Comparison of ENCODE assay signal across 7 mouse cellular contexts in genomic region chr2:156234016-156234415, GRCm38 (mm10). TPM values are rescaled to one million over a fixed set of nuclear protein-coding genes. Genes with fewer than 3 reads are reported as not detected.
A peak's percentile ranks its signal among the peaks of the same experiment; 100 is the strongest.
DNase-seq lines count a peak whose midpoint lies in the region; ATAC-seq and TF ChIP-seq lines count a peak whose summit lies in the region.
"Not testable (repeated sequence)": the region's sequence is repeated elsewhere in the genome, so short reads cannot be mapped to it uniquely, and the experiment has no call there.

No protein-coding gene starts in this region.

- intact Hi-C loops in gastrocnemius, adult 2 months (cut with DNase I), result not testable (repeated sequence)

- WGBS in embryonic facial prominence, embryonic 13.5 days, result 19% methylated on average over 2 of the region's 2 CpGs
- 60% methylated on average over 2 of the region's 2 CpGs for WGBS in forebrain, embryonic 15.5 days
- whole genome bisulfite sequencing in hindbrain, postnatal 0 days, result 66% methylated on average over 2 of the region's 2 CpGs
- 95% methylated on average over 2 of the region's 2 CpGs for WGBS in macrophage (ENCODE audit: missing documents)

- H3K4me2 ChIP-seq in embryonic facial prominence, embryonic 13.5 days; forebrain, embryonic 15.5 days (replicated peaks); hindbrain, postnatal 0 days (ENCODE audit: low read depth, low read length): not testable (repeated sequence)

- H3K27me3 ChIP-seq in embryonic facial prominence, embryonic 13.5 days; forebrain, embryonic 15.5 days; hindbrain, postnatal 0 days (ENCODE audit: insufficient read depth, low read length): not testable (repeated sequence)

- peaks cover 24% of the 10 kb centered on the region for H3K4me1 ChIP-seq in embryonic facial prominence, embryonic 13.5 days
- H3K4me1 ChIP-seq in forebrain, embryonic 15.5 days, result not testable (repeated sequence)
- H3K4me1 ChIP-seq in hindbrain, postnatal 0 days (ENCODE audit: insufficient read depth, low read length), result peaks cover 11% of the 10 kb centered on the region

- H3K9ac ChIP-seq in embryonic facial prominence, embryonic 13.5 days; forebrain, embryonic 15.5 days (replicated peaks); hindbrain, postnatal 0 days (replicated peaks; ENCODE audit: low read length): not testable (repeated sequence)

- H3K27ac ChIP-seq in embryonic facial prominence, embryonic 13.5 days, result peak overlapping the region; percentile 30
- peak overlapping the region; percentile 70 for H3K27ac ChIP-seq in forebrain, embryonic 15.5 days (replicated peaks)
- H3K27ac ChIP-seq in gastrocnemius, adult 2 months, result peak overlapping the region; percentile 74
- H3K27ac ChIP-seq in hindbrain, postnatal 0 days, result peak overlapping the region; percentile 54; the same call in 1 of the 2 replicates
- H3K27ac ChIP-seq in macrophage, result peak overlapping the region; percentile 53

- H3K4me3 ChIP-seq in embryonic facial prominence, embryonic 13.5 days; forebrain, embryonic 15.5 days; gastrocnemius, adult 2 months; hindbrain, postnatal 0 days (ENCODE audit: low read length); macrophage (ENCODE audit: inconsistent target): not testable (repeated sequence)

- peaks cover 43% of the 10 kb centered on the region for H3K36me3 ChIP-seq in embryonic facial prominence, embryonic 13.5 days
- H3K36me3 ChIP-seq in forebrain, embryonic 15.5 days; hindbrain, postnatal 0 days (ENCODE audit: insufficient read depth, low read length): not testable (repeated sequence)
- H3K36me3 ChIP-seq in macrophage (ENCODE audit: inconsistent target), result peaks cover 58% of the 10 kb centered on the region

- not testable (repeated sequence) for H3K9me3 ChIP-seq in embryonic facial prominence, embryonic 13.5 days; forebrain, embryonic 15.5 days; hindbrain, postnatal 0 days (ENCODE audit: low read length)

- not testable (repeated sequence) for TF ChIP-seq CTCF in gastrocnemius, adult 2 months (IDR thresholded peaks at IDR 0.05); hindbrain, postnatal 0 days (IDR thresholded peaks at IDR 0.05; ENCODE audit: low read depth)

- ATAC-seq in embryonic facial prominence, embryonic 13.5 days (ENCODE audit: insufficient number of reproducible peaks, insufficient read depth, low FRiP score, low TSS enrichment, low read depth); forebrain, embryonic 15.5 days (replicated peaks); hindbrain, postnatal 0 days: not testable (repeated sequence)

- peak; percentile 34 for DNase-seq in cerebellum, adult 8-10 months
- DNase-seq in embryo, embryonic 11 days, result peak; percentile 32
- DNase-seq in gastrocnemius, adult 2 months; hindbrain, postnatal 0 days (ENCODE audit: low spot score): not testable (repeated sequence)

- H3K79me2 ChIP-seq in macrophage (ENCODE audit: inconsistent target), result peaks cover 83% of the 10 kb centered on the region; the same call in 1 of the 2 replicates

RNA-seq across cellular contexts. Expression of gene Phf20, which starts 37.8 kb away (rescaled TPM):
- polyA plus RNA-seq in embryonic facial prominence, embryonic 13.5 days (2015; fragmentation: Nextera tagmentation; extraction: Ambion mirVana), result 90.3 and 95.8 TPM in 2 replicates
- 153 and 157 TPM in 2 replicates for polyA plus RNA-seq in forebrain, embryonic 15.5 days (2015; fragmentation: Nextera tagmentation; extraction: Ambion mirVana)
- total RNA-seq in gastrocnemius, adult 2 months (2021), result 10 to 100 TPM; 30.8 to 31.4 TPM
- total RNA-seq in hindbrain, postnatal 0 days (2014; rRNA removed), result 27.3 and 31.0 TPM in 2 replicates
- polyA plus RNA-seq in hindbrain, postnatal 0 days (2015; fragmentation: Nextera tagmentation; extraction: Ambion mirVana), result 100 and 105 TPM in 2 replicates
- 100 to 1,000 TPM; 176 to 613 (median 471) TPM for total RNA-seq in macrophage (2018; cell fraction: chromatin; rRNA removed)
- 10 to 100 TPM; 18.1 to 64.1 (median 43.5) TPM for total RNA-seq in macrophage (2018; cell fraction: cytosol; rRNA removed)
- total RNA-seq in macrophage (2018; cell fraction: nucleus; rRNA removed), result 100 to 1,000 TPM in 19 of 26 experiments, 10 to 100 TPM in 7; 55.0 to 247 (median 149) TPM
- polyA plus RNA-seq in macrophage (2018), result 30.3 to 83.9 TPM (median 31.8 TPM) in 3 replicates

RNA-seq across cellular contexts. Expression of gene Rbm39, which starts 54.0 kb away (rescaled TPM):
- 862 and 870 TPM in 2 replicates for polyA plus RNA-seq in embryonic facial prominence, embryonic 13.5 days (2015; fragmentation: Nextera tagmentation; extraction: Ambion mirVana)
- 579 and 585 TPM in 2 replicates for polyA plus RNA-seq in forebrain, embryonic 15.5 days (2015; fragmentation: Nextera tagmentation; extraction: Ambion mirVana)
- 100 to 1,000 TPM; 119 TPM for total RNA-seq in gastrocnemius, adult 2 months (2021)
- total RNA-seq in hindbrain, postnatal 0 days (2014; rRNA removed), result 250 and 341 TPM in 2 replicates
- polyA plus RNA-seq in hindbrain, postnatal 0 days (2015; fragmentation: Nextera tagmentation; extraction: Ambion mirVana), result 448 and 480 TPM in 2 replicates
- total RNA-seq in macrophage (2018; cell fraction: chromatin; rRNA removed), result 1,000 to 10,000 TPM; 2,157 to 4,730 (median 3,239) TPM
- total RNA-seq in macrophage (2018; cell fraction: cytosol; rRNA removed), result 100 to 1,000 TPM; 106 to 268 (median 139) TPM
- 1,000 to 10,000 TPM in 24 of 26 experiments, 100 to 1,000 TPM in 2; 796 to 2,492 (median 1,518) TPM for total RNA-seq in macrophage (2018; cell fraction: nucleus; rRNA removed)
- polyA plus RNA-seq in macrophage (2018), result 158 to 239 TPM (median 203 TPM) in 3 replicates
